Mouse (Mus musculus): ENCODE measurements around the gene Hmx2. TPM values are rescaled to one million over a fixed set of nuclear protein-coding genes. Genes with fewer than 3 reads are reported as not detected.

Hmx2 gene
- total RNA-seq (2023; ENCODE audit: inconsistent age) = not detected in 4 replicates

GRCm38 (mm10) chr7:131548473-131548872 is at the start of gene Hmx2:
Gene Hmx2, plus strand, starts transcription at chr7:131548773.

GRCm38 (mm10) chr7:131542115-131542871 is 6.3 kb upstream of the Hmx2 start, which contains the start of gene Hmx3:
Gene Hmx3, plus strand, starts transcription at chr7:131542867.

GRCm38 (mm10) chr7:131559986-131560696 is 11.6 kb downstream of the Hmx2 start, which contains the start of gene Bub3:
Gene Bub3, plus strand, starts transcription at chr7:131560222.

Other genes with a start within 250 kb of the Hmx2 start
- not detected in 4 replicates for gene Cuzd1, start 226.5 kb upstream of the Hmx2 start, total RNA-seq (2023; ENCODE audit: inconsistent age)
- gene Fam24b, start 219.3 kb upstream of the Hmx2 start, total RNA-seq (2023; ENCODE audit: inconsistent age) = 1.6 TPM in 1 of 4 replicates, not detected in the others
- gene Fam24a, start 214.9 kb upstream of the Hmx2 start, total RNA-seq (2023; ENCODE audit: inconsistent age) = not detected in 4 replicates
- gene 2310057M21Rik, start 186.0 kb upstream of the Hmx2 start, total RNA-seq (2023; ENCODE audit: inconsistent age) = 15.1 to 24.5 TPM (median 17.9 TPM) in 4 replicates
- 12.9 to 20.6 TPM (median 16.8 TPM) in 4 replicates for gene Pstk, start 177.6 kb upstream of the Hmx2 start, total RNA-seq (2023; ENCODE audit: inconsistent age)
- gene Ikzf5, start 138.3 kb upstream of the Hmx2 start, total RNA-seq (2023; ENCODE audit: inconsistent age) = 52.0 to 74.1 TPM (median 65.3 TPM) in 4 replicates
- 15.4 to 22.4 TPM (median 18.4 TPM) in 4 replicates for gene Acadsb, start 138.2 kb upstream of the Hmx2 start, total RNA-seq (2023; ENCODE audit: inconsistent age)
- gene Hmx3, start 5.9 kb upstream of the Hmx2 start, total RNA-seq (2023; ENCODE audit: inconsistent age) = not detected in 4 replicates
- 46.0 to 59.3 TPM (median 53.1 TPM) in 4 replicates for gene Bub3, start 11.4 kb downstream of the Hmx2 start, total RNA-seq (2023; ENCODE audit: inconsistent age)

Measured in B cell, adult (primary cell).